Mouse (Mus musculus) heart, adult 2 months (tissue): ENCODE results near the gene Dock2.

Source experiments
- CTCF ChIP-seq: fragments of 200-600 bp; IDR thresholded peaks from 2 replicates; pipeline ENCODE4 v1.8.1; 2022; ENCODE audit warnings: antibody characterized with exemption, mild to moderate bottlenecking, moderate library complexity
- EP300 ChIP-seq: fragments of 200-500 bp; IDR thresholded peaks from 2 replicates; pipeline ENCODE4 v1.6.1; 2011; ENCODE audit warnings: low read depth, low read length, control low read depth; ENCODE audit not compliant: insufficient read depth
- POLR2A ChIP-seq: fragments of 200-500 bp; IDR thresholded peaks from 2 replicates; pipeline ENCODE4 v1.6.1; 2011; ENCODE audit warnings: mild to moderate bottlenecking, low read depth, low read length, control low read depth; ENCODE audit not compliant: insufficient read depth

DNA sequence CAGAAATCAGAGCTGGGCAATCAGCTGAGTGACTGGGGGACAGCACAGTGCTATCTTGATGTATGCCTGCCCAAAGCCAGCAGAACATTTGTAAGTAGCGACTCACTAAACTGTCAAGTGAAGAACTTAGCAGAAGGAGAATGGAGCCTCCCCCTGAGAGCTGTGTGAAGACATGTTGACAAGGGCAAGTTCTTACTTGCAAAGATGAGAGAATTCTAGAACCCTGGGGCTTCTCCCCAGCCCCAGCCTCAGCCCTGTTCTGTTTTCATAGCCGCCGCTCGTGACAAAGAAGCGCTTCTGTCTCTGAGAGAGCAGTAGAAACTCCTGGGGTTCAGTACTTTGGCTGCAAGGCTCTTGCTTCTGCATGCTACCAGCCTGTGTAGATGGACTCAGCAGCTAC is 444.0 kb downstream of the Dock2 start:
- TF ChIP-seq CTCF, result no peak
- no peak for TF ChIP-seq EP300
- no peak for TF ChIP-seq POLR2A
